Mouse (Mus musculus): Measurements from ENCODE around the gene Kl.

DNA sequence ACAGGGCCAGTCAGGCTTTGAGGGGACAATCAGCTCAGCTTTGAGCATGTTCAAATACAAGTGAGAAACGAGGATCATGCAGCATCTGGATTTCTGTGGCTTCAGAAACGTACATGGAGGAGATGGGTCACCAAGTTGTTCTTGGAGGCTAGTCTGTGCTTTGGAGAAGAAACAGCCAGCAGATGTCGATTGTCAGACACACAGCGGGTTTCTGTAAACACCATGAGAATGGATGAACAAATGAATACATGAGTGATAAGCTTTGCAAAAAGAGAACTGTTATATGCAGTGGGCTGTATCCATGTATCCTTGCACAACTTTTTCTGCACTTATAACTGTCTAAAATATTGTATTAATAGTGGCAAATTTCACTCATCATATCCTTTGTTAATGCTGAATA is 15.6 kb upstream of the Kl start:
- TF ChIP-seq POLR2A (IDR thresholded peaks at IDR 0.05; ENCODE audit: borderline replicate concordance, extremely low read depth, low read depth, low read length): no peak
- no peak for TF ChIP-seq CTCF (IDR thresholded peaks at IDR 0.05; ENCODE audit: insufficient read depth, low read length)
